Mouse (Mus musculus) activated CD4-positive, CD25-positive, alpha-beta regulatory T cell, adult 4 months (primary cell): ENCODE measurements around the gene Cilp2. TPM values are rescaled to one million over a fixed set of nuclear protein-coding genes. Genes with fewer than 3 reads are reported as not detected.

ENCODE experiments used
- ATAC-seq: one replicate; pipeline ENCODE4 v1.8.0; 2017
- polyA plus RNA-seq, 2 experiments: library from polyadenylated mRNA; unstranded; fragments of 100-300 nt; shearing (Covaris generic); gene quantifications; one replicate each; pipeline ENCODE4 v1.2.1; 2017

Gene Cilp2
- polyA plus RNA-seq, 2 experiments from 2014 or later, result not detected

GRCm38 (mm10) chr8:69874155-69874554, 13.3 kb downstream of the Cilp2 start:
- no peak for ATAC-seq

GRCm38 (mm10) chr8:69870907-69871306, 16.6 kb downstream of the Cilp2 start:
- no peak for ATAC-seq

- no peak for ATAC-seq
Observed at GRCm38 (mm10) chr8:69870003-69870765, 17.3 kb downstream of the Cilp2 start.

- no peak for ATAC-seq
Observed at GRCm38 (mm10) chr8:69867696-69868326, 19.7 kb downstream of the Cilp2 start.

- no peak for ATAC-seq
Observed at GRCm38 (mm10) chr8:69864180-69864579, 23.3 kb downstream of the Cilp2 start.

- no peak for ATAC-seq
Observed at GRCm38 (mm10) chr8:69863387-69864020, 24.0 kb downstream of the Cilp2 start.

- ATAC-seq, result no peak
Observed at GRCm38 (mm10) chr8:69861251-69861650, 26.2 kb downstream of the Cilp2 start.

- no peak for ATAC-seq
Observed at GRCm38 (mm10) chr8:69860807-69861206, 26.7 kb downstream of the Cilp2 start.

GRCm38 (mm10) chr8:69853869-69854268, 33.6 kb downstream of the Cilp2 start:
- ATAC-seq, result no peak

GRCm38 (mm10) chr8:69850926-69851506, 36.5 kb downstream of the Cilp2 start:
- no peak for ATAC-seq

- no peak for ATAC-seq
Observed at GRCm38 (mm10) chr8:69849899-69850298, 37.6 kb downstream of the Cilp2 start.

- no peak for ATAC-seq
Observed at GRCm38 (mm10) chr8:69848951-69849350, 38.5 kb downstream of the Cilp2 start.

- no peak for ATAC-seq
Observed at GRCm38 (mm10) chr8:69847167-69848065, 40.1 kb downstream of the Cilp2 start.

GRCm38 (mm10) chr8:69837057-69837682, 50.3 kb downstream of the Cilp2 start:
- ATAC-seq, result no peak

GRCm38 (mm10) chr8:69832298-69832853, 55.1 kb downstream of the Cilp2 start, which contains the start of gene Pbx4:
TSS of gene Pbx4 (plus strand) at chr8:69832491.
- ATAC-seq, result peak; percentile 95

Other genes starting within 250 kb of the Cilp2 start
- under 1 TPM; 0.08 to 0.17 TPM for gene Zfp964, start 233.2 kb downstream of the Cilp2 start, polyA plus RNA-seq
- gene Zfp869, start 177.0 kb downstream of the Cilp2 start, polyA plus RNA-seq, result 10 to 100 TPM; 33.1 to 40.6 TPM
- gene Zfp963, start 137.7 kb downstream of the Cilp2 start, polyA plus RNA-seq, result 1 to 10 TPM; 5.3 to 8.8 TPM
- gene Gm20422, start 112.8 kb downstream of the Cilp2 start, polyA plus RNA-seq, result 1 to 10 TPM in 1 of 2 experiments, not detected in 1; 2.0 TPM
- gene Atp13a1, start 96.5 kb downstream of the Cilp2 start, polyA plus RNA-seq, result 10 to 100 TPM; 17.4 to 20.7 TPM
- gene Zfp866, start 96.5 kb downstream of the Cilp2 start, polyA plus RNA-seq, result 10 to 100 TPM; 15.8 to 20.6 TPM
- gene Gmip, start 79.0 kb downstream of the Cilp2 start, polyA plus RNA-seq, result 10 to 100 TPM; 66.3 to 86.0 TPM
- under 1 TPM; 0.38 to 0.52 TPM for gene Lpar2, start 65.3 kb downstream of the Cilp2 start, polyA plus RNA-seq
- gene Pbx4, start 55.2 kb downstream of the Cilp2 start, polyA plus RNA-seq, result 10 to 100 TPM; 13.1 to 15.4 TPM
- not detected for gene Tssk6, start 14.5 kb upstream of the Cilp2 start, polyA plus RNA-seq
- gene Ndufa13, start 14.9 kb upstream of the Cilp2 start, polyA plus RNA-seq, result 100 to 1,000 TPM; 231 to 276 TPM
- under 1 TPM in 1 of 2 experiments, not detected in 1; 0.82 TPM for gene Yjefn3, start 15.0 kb upstream of the Cilp2 start, polyA plus RNA-seq
- 10 to 100 TPM; 22.9 to 25.8 TPM for gene Gatad2a, start 108.7 kb upstream of the Cilp2 start, polyA plus RNA-seq
- 10 to 100 TPM; 36.4 to 50.1 TPM for gene Mau2, start 155.0 kb upstream of the Cilp2 start, polyA plus RNA-seq
- 10 to 100 TPM; 45.0 to 46.4 TPM for gene Sugp1, start 155.1 kb upstream of the Cilp2 start, polyA plus RNA-seq
- under 1 TPM; 0.34 to 0.69 TPM for gene Tm6sf2, start 185.2 kb upstream of the Cilp2 start, polyA plus RNA-seq
- not detected for gene Hapln4, start 195.8 kb upstream of the Cilp2 start, polyA plus RNA-seq
- not detected for gene Ncan, start 233.2 kb upstream of the Cilp2 start, polyA plus RNA-seq
- gene Nr2c2ap, start 243.6 kb upstream of the Cilp2 start, polyA plus RNA-seq, result 10 to 100 TPM; 34.3 to 56.0 TPM